10 mouse cellular contexts compared by ENCODE assay signal in genomic region chr10:39262466-39262865, GRCm38 (mm10).
A peak's percentile ranks its signal among the peaks of the same experiment; 100 is the strongest.
DNase-seq lines count a peak whose midpoint lies in the region; ATAC-seq and TF ChIP-seq lines count a peak whose summit lies in the region.
"Had no signal": no experiment of that assay in that cellular context is flagged by ENCODE, and none has a peak within 500 bp of the region (broad histone marks: within the 10 kb centered on the region; RNA-seq: fewer than 3 reads in every experiment).

No protein-coding gene starts in this region.

- ATAC-seq in heart, postnatal 0 days (ENCODE audit: insufficient read depth, low read depth) = no peak
- peak; percentile 9 for ATAC-seq in Patski
- ATAC-seq in limb, embryonic 13.5 days (ENCODE audit: low FRiP score, low read depth) = no peak

- no peak for DNase-seq in heart, postnatal 0 days (ENCODE audit: low spot score)
- no peak for DNase-seq in heart, adult 9 months (ENCODE audit: low spot score in 2 of 2)
- no peak for DNase-seq in Patski (ENCODE audit: low read depth, low spot score)
- DNase-seq in embryo, embryonic 9.5 days (ENCODE audit: extremely low spot score) = peak; percentile 22
- DNase-seq in cerebellum, adult 8-10 months = no peak
- no peak for DNase-seq in adrenal gland, postnatal 10 days
- DNase-seq: cerebellum, adult 2 months; liver; thymus, postnatal 25 days had no signal

- POLR2A ChIA-PET in Patski (lab: Charles Lee) = interaction anchor here (0.9 to 1.1 kb wide), 2 partner anchors 107 to 109 kb away, joined by 3 to 6 read pairs; no protein-coding TSS in a partner anchor

- in situ Hi-C loops in Patski (cut with MboI; ENCODE audit: low pct_unique_long_range_greater_than_20kb) = loop anchor here (10.0 kb wide), 1 partner anchor 102 kb away; the partner anchor contains the start of gene Fyn

- CTCF ChIA-PET in Patski (lab: Charles Lee) = interaction anchor here (0.6 to 2.7 kb wide), 5 partner anchors 9 to 116 kb away, joined by 3 to 11 read pairs (median 4); no protein-coding TSS in a partner anchor

- no peak for TF ChIP-seq EP300 in heart, postnatal 0 days (IDR thresholded peaks at IDR 0.05; ENCODE audit: low read depth)

- H3K36me3 ChIP-seq in heart, postnatal 0 days (replicated peaks; ENCODE audit: control insufficient read depth, insufficient read depth, low read length) = no peaks in the 10 kb centered on the region
- no peaks in the 10 kb centered on the region for H3K36me3 ChIP-seq in limb, embryonic 13.5 days

- no peak overlapping the region for H3K4me3 ChIP-seq in heart, postnatal 0 days (ENCODE audit: low read depth, low read length)
- H3K4me3 ChIP-seq in limb, embryonic 13.5 days = no peak overlapping the region

- TF ChIP-seq CTCF in heart, postnatal 0 days (IDR thresholded peaks at IDR 0.05; ENCODE audit: low read depth) = no peak
- TF ChIP-seq CTCF in Patski (IDR thresholded peaks at IDR 0.05) = no peak

- no peak overlapping the region for H3K4me2 ChIP-seq in heart, postnatal 0 days (ENCODE audit: low read depth, low read length)
- no peak overlapping the region for H3K4me2 ChIP-seq in limb, embryonic 13.5 days (replicated peaks)

- H3K4me1 ChIP-seq in heart, postnatal 0 days (ENCODE audit: control insufficient read depth, insufficient read depth) = peaks cover 21% of the 10 kb centered on the region
- peaks cover 34% of the 10 kb centered on the region for H3K4me1 ChIP-seq in limb, embryonic 13.5 days

- H3K9ac ChIP-seq in heart, postnatal 0 days (replicated peaks; ENCODE audit: low read depth, low read length) = 0 out of 2 replicates have a peak overlapping the region, but pooled peaks have one; percentile 25
- no peak overlapping the region for H3K9ac ChIP-seq in limb, embryonic 13.5 days

- WGBS in heart, postnatal 0 days = 17% methylated on average over 7 of the region's 7 CpGs
- 28% methylated on average over 7 of the region's 7 CpGs for WGBS in limb, embryonic 13.5 days

- H3K27ac ChIP-seq in heart, postnatal 0 days (ENCODE audit: low read depth) = peak overlapping the region; percentile 38; the same call in 1 of the 2 replicates
- peak overlapping the region; percentile 72 for H3K27ac ChIP-seq in limb, embryonic 13.5 days

- H3K27me3 ChIP-seq in heart, postnatal 0 days (ENCODE audit: control insufficient read depth, insufficient read depth, low read length) = no peaks in the 10 kb centered on the region
- no peaks in the 10 kb centered on the region for H3K27me3 ChIP-seq in Patski
- H3K27me3 ChIP-seq in limb, embryonic 13.5 days = no peaks in the 10 kb centered on the region

- H3K9me3 ChIP-seq in heart, postnatal 0 days (replicated peaks; ENCODE audit: control insufficient read depth, low read length) = no peaks in the 10 kb centered on the region
- no peaks in the 10 kb centered on the region for H3K9me3 ChIP-seq in limb, embryonic 13.5 days
